Mouse (Mus musculus) intestine, embryonic 14.5 days (tissue): ENCODE results near the gene Sv2c. TPM values are rescaled to one million over a fixed set of nuclear protein-coding genes. Genes with fewer than 3 reads are reported as not detected.
A peak's percentile ranks its signal among the peaks of the same experiment; 100 is the strongest.

Source experiments
- ATAC-seq: fragments of 200-750 bp; cut with Nextera tagmentation; replicated peaks from 2 replicates; pipeline ENCODE4 v1.8.0; 2017; ENCODE audit warnings: low read depth, moderate number of reproducible peaks, moderate TSS enrichment, moderate library complexity; ENCODE audit not compliant: low FRiP score, low TSS enrichment
- DNase-seq: peaks from one replicate; pipeline ENCODE4 v3.0.0-alpha.2; 2018; ENCODE audit warnings: low spot score
- H3K27ac ChIP-seq: fragments of 300-500 bp; sonication (generic); 2 replicates; pipeline ENCODE4 v1.5.1; 2014; ENCODE audit warnings: low read depth, mild to moderate bottlenecking, control low read depth
- H3K27me3 ChIP-seq: fragments of 300-500 bp; sonication (generic); replicated peaks from 2 replicates; pipeline ENCODE4 v1.6.1; 2014; ENCODE audit warnings: low read length, control low read depth; ENCODE audit not compliant: control insufficient read depth, insufficient read depth
- H3K36me3 ChIP-seq: fragments of 300-500 bp; sonication (generic); 2 replicates; pipeline ENCODE4 v1.6.1; 2014; ENCODE audit warnings: low read length, control low read depth; ENCODE audit not compliant: control insufficient read depth, insufficient read depth
- H3K4me1 ChIP-seq: fragments of 300-500 bp; sonication (generic); replicated peaks from 2 replicates; pipeline ENCODE4 v1.6.1; 2014; ENCODE audit warnings: low read length, control low read depth, mixed read lengths; ENCODE audit not compliant: control insufficient read depth, insufficient read depth
- H3K4me2 ChIP-seq: fragments of 300-500 bp; sonication (generic); 2 replicates; pipeline ENCODE4 v1.6.1; 2014; ENCODE audit warnings: low read length
- H3K4me3 ChIP-seq: fragments of 300-500 bp; sonication (generic); 2 replicates; pipeline ENCODE4 v1.5.1; 2014; ENCODE audit warnings: low read depth, low read length, control low read depth, mixed read lengths
- H3K9ac ChIP-seq: fragments of 300-500 bp; sonication (generic); 2 replicates; pipeline ENCODE4 v1.6.1; 2014; ENCODE audit warnings: mild to moderate bottlenecking, low read length
- H3K9me3 ChIP-seq: fragments of 300-500 bp; sonication (generic); 2 replicates; pipeline ENCODE4 v1.6.1; 2016; ENCODE audit warnings: low read length, control low read depth; ENCODE audit not compliant: control insufficient read depth
- WGBS: fragments of 180-500 bp; shearing (Covaris S2); extraction: QIAGEN DNeasy Blood & Tissue Kit; methylation state at CpG from one replicate; pipeline ENCODE4 v1.1.7; 2014; 5-methylcytosine and 5-hydroxymethylcytosine counted together
- polyA plus RNA-seq: library from polyadenylated mRNA; unstranded; fragments of >200 nt; fragmentation: Nextera tagmentation; extraction: Ambion mirVana; gene quantifications from 2 replicates; pipeline ENCODE4 v1.2.1, GENCODE M21; 2014

Sv2c gene
- polyA plus RNA-seq, 1 experiment from 2014 or later = 1.8 TPM

DNA sequence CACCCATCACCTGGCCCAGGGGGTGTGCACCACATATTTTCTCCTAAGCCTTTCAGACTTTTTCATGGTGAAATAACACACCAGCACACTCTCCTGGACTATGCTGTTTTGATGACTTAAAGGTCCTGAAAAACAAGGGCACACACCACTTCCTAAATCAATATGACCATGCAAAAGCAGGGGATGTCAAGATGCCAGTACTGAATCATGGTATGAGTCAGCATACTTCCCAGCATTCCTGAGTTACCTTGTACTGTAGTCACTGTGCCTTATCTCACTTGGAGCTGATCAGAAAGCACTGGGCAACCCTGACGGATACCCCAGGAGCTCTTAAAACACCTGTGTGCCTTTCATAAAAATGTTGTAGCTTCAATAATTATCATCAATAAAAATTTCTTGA, 92.8 kb downstream of the Sv2c start:
- Histone ChIP-seq H3K4me1 (no peaks in the 10 kb centered on the region), H3K36me3 (no peaks in the 10 kb centered on the region), H3K9me3 (no peaks in the 10 kb centered on the region), H3K27ac (no peak overlapping the region), H3K4me2 (no peak overlapping the region), H3K4me3 (no peak overlapping the region), H3K27me3 (no peaks in the 10 kb centered on the region), H3K9ac (no peak overlapping the region)
- peak; percentile 46 for DNase-seq
- 70% methylated on average over 1 of the region's 1 CpGs for WGBS
- no peak for ATAC-seq

- 60% methylated on average over 19 of the region's 19 CpGs for WGBS
- Histone ChIP-seq H3K36me3 (no peaks in the 10 kb centered on the region), H3K9me3 (no peaks in the 10 kb centered on the region), H3K27ac (no peak overlapping the region), H3K4me3 (no peak overlapping the region), H3K4me1 (no peaks in the 10 kb centered on the region), H3K4me2 (no peak overlapping the region), H3K27me3 (no peaks in the 10 kb centered on the region), H3K9ac (no peak overlapping the region)
- ATAC-seq = no peak
- peak; percentile 81 for DNase-seq
These were observed 101.8 kb downstream of the Sv2c start for GRCm38 (mm10) chr13:96030368-96031223.

GRCm38 (mm10) chr13:96023858-96024257, 108.5 kb downstream of the Sv2c start:
- 82% methylated on average over 11 of the region's 11 CpGs for WGBS
- no peak for ATAC-seq
- no peak for DNase-seq
- no peak overlapping the region for H3K27ac ChIP-seq
- no peaks in the 10 kb centered on the region for H3K4me1 ChIP-seq
- no peak overlapping the region for H3K9ac ChIP-seq
- H3K36me3 ChIP-seq = no peaks in the 10 kb centered on the region
- H3K4me3 ChIP-seq = no peak overlapping the region
- no peaks in the 10 kb centered on the region for H3K9me3 ChIP-seq
- H3K27me3 ChIP-seq = no peaks in the 10 kb centered on the region
- H3K4me2 ChIP-seq = no peak overlapping the region

- Histone ChIP-seq H3K9ac (no peak overlapping the region), H3K27ac (no peak overlapping the region), H3K36me3 (no peaks in the 10 kb centered on the region), H3K4me3 (no peak overlapping the region), H3K9me3 (no peaks in the 10 kb centered on the region), H3K27me3 (no peaks in the 10 kb centered on the region), H3K4me2 (no peak overlapping the region), H3K4me1 (0 out of 2 replicates have a peak, but pooled peaks cover 4% of the 10 kb centered on the region)
- peak; percentile 28 for DNase-seq
- ATAC-seq = no peak
- WGBS = 91% methylated on average over 3 of the region's 3 CpGs
These were observed 116.9 kb downstream of the Sv2c start for GRCm38 (mm10) chr13:96015516-96015915.

- DNase-seq = peak; percentile 51
- no peaks in the 10 kb centered on the region for H3K27me3 ChIP-seq
- H3K4me3 ChIP-seq = no peak overlapping the region
- H3K4me2 ChIP-seq = peak overlapping the region; percentile 23
- 21% methylated on average over 11 of the region's 11 CpGs for WGBS
- no peaks in the 10 kb centered on the region for H3K9me3 ChIP-seq
- H3K36me3 ChIP-seq = no peaks in the 10 kb centered on the region
- ATAC-seq = peak; percentile 82
- 0 out of 2 replicates have a peak, but pooled peaks cover 4% of the 10 kb centered on the region for H3K4me1 ChIP-seq
- H3K9ac ChIP-seq = no peak overlapping the region
- no peak overlapping the region for H3K27ac ChIP-seq
These were observed 121.4 kb downstream of the Sv2c start for GRCm38 (mm10) chr13:96010861-96011511.

DNA sequence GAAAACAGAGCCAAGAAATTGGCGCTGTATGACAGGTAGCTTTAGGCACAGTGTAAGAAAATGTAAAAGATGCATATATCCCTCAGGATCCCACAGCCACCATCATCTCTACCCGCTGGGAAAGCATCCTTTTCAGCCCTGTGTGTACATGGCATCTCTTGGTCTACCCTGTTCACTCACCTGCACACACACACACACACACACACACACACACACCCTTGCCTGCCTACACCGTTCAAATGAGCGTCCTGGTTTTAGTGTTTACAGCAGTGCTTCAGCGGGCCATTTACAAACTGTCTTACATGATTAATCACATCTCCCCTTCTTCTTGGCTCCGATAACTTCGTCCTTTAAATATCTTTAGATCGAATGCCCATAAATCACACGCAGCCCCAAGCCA, 123.4 kb downstream of the Sv2c start:
- no peak overlapping the region for H3K4me2 ChIP-seq
- H3K4me1 ChIP-seq = 0 out of 2 replicates have a peak, but pooled peaks cover 4% of the 10 kb centered on the region
- H3K27me3 ChIP-seq = no peaks in the 10 kb centered on the region
- no peak for ATAC-seq
- H3K4me3 ChIP-seq = no peak overlapping the region
- no peak overlapping the region for H3K9ac ChIP-seq
- H3K27ac ChIP-seq = no peak overlapping the region
- no peak for DNase-seq
- 48% methylated on average over 9 of the region's 9 CpGs for WGBS
- H3K9me3 ChIP-seq = no peaks in the 10 kb centered on the region
- H3K36me3 ChIP-seq = no peaks in the 10 kb centered on the region

DNA sequence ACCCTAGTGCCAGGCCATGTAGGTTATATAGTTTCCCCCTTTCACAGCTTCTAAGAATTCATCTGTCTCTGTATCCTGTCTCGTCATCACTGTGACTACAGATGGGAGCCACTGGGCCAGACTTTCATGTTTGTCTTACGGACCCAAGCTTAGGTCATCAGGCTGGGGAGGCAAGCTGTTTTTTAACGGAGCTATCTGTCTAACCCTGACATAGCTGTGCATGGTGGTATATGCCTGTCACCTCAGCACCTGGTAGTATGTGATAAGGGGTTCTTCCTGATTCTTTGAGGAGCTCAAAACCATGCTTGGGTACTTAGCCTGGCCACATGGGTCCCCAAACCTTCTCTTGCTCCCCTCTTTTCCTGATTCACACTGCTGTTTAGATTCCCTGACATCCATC, 124.2 kb downstream of the Sv2c start:
- Histone ChIP-seq H3K9me3 (no peaks in the 10 kb centered on the region), H3K9ac (no peak overlapping the region), H3K4me1 (0 out of 2 replicates have a peak, but pooled peaks cover 4% of the 10 kb centered on the region), H3K36me3 (no peaks in the 10 kb centered on the region), H3K27ac (no peak overlapping the region), H3K4me3 (no peak overlapping the region), H3K27me3 (no peaks in the 10 kb centered on the region), H3K4me2 (no peak overlapping the region)
- no peak for DNase-seq
- 62% methylated on average over 3 of the region's 3 CpGs for WGBS
- ATAC-seq = no peak

DNA sequence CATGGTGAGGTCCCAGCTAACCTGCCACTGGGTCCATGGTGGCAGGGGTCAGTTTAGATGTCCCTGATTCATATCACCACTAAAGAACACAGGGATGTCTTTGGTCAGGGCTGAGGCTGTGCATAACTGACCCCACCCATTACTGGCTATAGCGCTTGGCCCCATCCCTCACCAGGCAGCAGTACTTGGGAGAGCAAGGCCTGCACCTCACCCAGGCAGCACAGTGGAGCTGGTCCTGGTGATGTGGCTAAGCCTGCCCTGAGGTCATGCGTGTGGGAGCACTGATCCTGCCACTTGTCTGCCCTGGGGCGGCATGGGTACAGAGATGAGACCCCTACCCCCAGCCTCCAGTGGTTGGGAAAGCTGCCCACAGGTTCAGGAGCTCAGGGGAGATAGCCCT, 128.8 kb downstream of the Sv2c start:
- ATAC-seq (no peak; the same call in 1 of the 2 replicates), DNase-seq (no peak)
- H3K36me3 ChIP-seq = no peaks in the 10 kb centered on the region
- H3K4me3 ChIP-seq = no peak overlapping the region
- no peak overlapping the region for H3K4me2 ChIP-seq
- H3K27me3 ChIP-seq = no peaks in the 10 kb centered on the region
- H3K4me1 ChIP-seq = no peaks in the 10 kb centered on the region
- no peak overlapping the region for H3K27ac ChIP-seq
- no peak overlapping the region for H3K9ac ChIP-seq
- H3K9me3 ChIP-seq = no peaks in the 10 kb centered on the region
- WGBS = 84% methylated on average over 3 of the region's 3 CpGs
